Mouse (Mus musculus) macrophage (primary cell): ENCODE data around the gene Cdh4. TPM values are rescaled to one million over a fixed set of nuclear protein-coding genes. Genes with fewer than 3 reads are reported as not detected.

ENCODE experiments used
- H3K27ac ChIP-seq: fragments of 350-480 bp; formaldehyde crosslinking; 2 replicates; pipeline ENCODE4 v1.9.0; 2021
- H3K36me3 ChIP-seq: fragments of 350-480 bp; formaldehyde crosslinking; 2 replicates; pipeline ENCODE4 v1.9.0; 2021; ENCODE audit errors: inconsistent target
- H3K4me3 ChIP-seq: fragments of 350-480 bp; formaldehyde crosslinking; 2 replicates; pipeline ENCODE4 v1.9.0; 2021; ENCODE audit errors: inconsistent target
- H3K79me2 ChIP-seq: fragments of 350-480 bp; formaldehyde crosslinking; 2 replicates; pipeline ENCODE4 v1.9.0; 2021; ENCODE audit errors: inconsistent target
- WGBS: methylation state at CpG from one replicate; pipeline ENCODE4 v1.1.7; 2026; ENCODE audit warnings: inconsistent platforms; ENCODE audit not compliant: missing documents; 5-methylcytosine and 5-hydroxymethylcytosine counted together
- polyA plus RNA-seq: library from polyadenylated mRNA; stranded (reverse); fragments of 250-400 nt; gene quantifications from 3 replicates; pipeline ENCODE4 v1.2.4, GENCODE M21; 2018; ENCODE audit warnings: inconsistent platforms
- total RNA-seq, 78 experiments: library from RNA; depleted of rRNA; stranded (reverse); fragments of 250-400 nt; gene quantifications; 1 replicate in 9 of 78; 2 replicates in 24 of 78; 3 replicates in 43 of 78; 4 replicates in 2 of 78; pipeline ENCODE4 v1.2.4; 2018; ENCODE audit warnings: inconsistent platforms in 56 of 78

The Cdh4 gene
- 1 to 10 TPM in 1 of 26 experiments, not detected in 25; 1.1 TPM for total RNA-seq (2018; cell fraction: chromatin; rRNA removed)
- total RNA-seq (2018; cell fraction: cytosol; rRNA removed): under 1 TPM in 10 of 26 experiments, not detected in 16; 0.03 to 0.13 (median 0.04) TPM
- under 1 TPM in 1 of 26 experiments, not detected in 25; 0.06 TPM for total RNA-seq (2018; cell fraction: nucleus; rRNA removed)
- polyA plus RNA-seq: not detected in 3 replicates

- WGBS: under 1% methylated on average over 36 of the region's 40 CpGs
- Histone ChIP-seq H3K79me2 (no peaks in the 10 kb centered on the region), H3K27ac (no peak within 1 kb of the TSS), H3K36me3 (no peaks in the 10 kb centered on the region), H3K4me3 (no peak within 1 kb of the TSS)
Observed at GRCm38 (mm10) chr2:179442191-179442540, at the start of gene Cdh4. Gene Cdh4 (plus strand): TSS chr2:179442431.

GRCm38 (mm10) chr2:179395442-179395841, 46.8 kb upstream of the Cdh4 start:
- no peak overlapping the region for H3K4me3 ChIP-seq
- no peaks in the 10 kb centered on the region for H3K79me2 ChIP-seq
- H3K36me3 ChIP-seq: no peaks in the 10 kb centered on the region
- no peak overlapping the region for H3K27ac ChIP-seq
- 83% methylated on average over 5 of the region's 5 CpGs for WGBS

- WGBS: 94% methylated on average over 14 of the region's 14 CpGs
- no peaks in the 10 kb centered on the region for H3K79me2 ChIP-seq
- H3K36me3 ChIP-seq: no peaks in the 10 kb centered on the region
- no peak overlapping the region for H3K27ac ChIP-seq
- no peak overlapping the region for H3K4me3 ChIP-seq
Observed at GRCm38 (mm10) chr2:179399645-179400249, 42.5 kb upstream of the Cdh4 start.

GRCm38 (mm10) chr2:179410866-179411561, 31.2 kb upstream of the Cdh4 start:
- H3K36me3 ChIP-seq: no peaks in the 10 kb centered on the region
- H3K27ac ChIP-seq: no peak overlapping the region
- no peaks in the 10 kb centered on the region for H3K79me2 ChIP-seq
- H3K4me3 ChIP-seq: no peak overlapping the region
- 65% methylated on average over 8 of the region's 8 CpGs for WGBS

- Histone ChIP-seq H3K4me3 (no peak overlapping the region), H3K36me3 (no peaks in the 10 kb centered on the region), H3K79me2 (no peaks in the 10 kb centered on the region), H3K27ac (no peak overlapping the region)
- 78% methylated on average over 2 of the region's 2 CpGs for WGBS
Observed at GRCm38 (mm10) chr2:179412966-179413365, 29.3 kb upstream of the Cdh4 start.

- Histone ChIP-seq H3K27ac (no peak overlapping the region), H3K79me2 (no peaks in the 10 kb centered on the region), H3K36me3 (no peaks in the 10 kb centered on the region), H3K4me3 (no peak overlapping the region)
- 89% methylated on average over 9 of the region's 11 CpGs for WGBS
Observed at GRCm38 (mm10) chr2:179414253-179414652, 28.0 kb upstream of the Cdh4 start.

- no peaks in the 10 kb centered on the region for H3K36me3 ChIP-seq
- H3K4me3 ChIP-seq: no peak overlapping the region
- WGBS: 87% methylated on average over 9 of the region's 9 CpGs
- H3K27ac ChIP-seq: no peak overlapping the region
- H3K79me2 ChIP-seq: no peaks in the 10 kb centered on the region
Observed at GRCm38 (mm10) chr2:179414704-179415103, 27.5 kb upstream of the Cdh4 start.

GRCm38 (mm10) chr2:179415892-179416403, 26.3 kb upstream of the Cdh4 start:
- H3K79me2 ChIP-seq: no peaks in the 10 kb centered on the region
- WGBS: 67% methylated on average over 8 of the region's 8 CpGs
- H3K27ac ChIP-seq: no peak overlapping the region
- H3K4me3 ChIP-seq: no peak overlapping the region
- H3K36me3 ChIP-seq: no peaks in the 10 kb centered on the region

GRCm38 (mm10) chr2:179416587-179417227, 25.5 kb upstream of the Cdh4 start:
- Histone ChIP-seq H3K36me3 (no peaks in the 10 kb centered on the region), H3K27ac (no peak overlapping the region), H3K4me3 (no peak overlapping the region), H3K79me2 (no peaks in the 10 kb centered on the region)
- 81% methylated on average over 16 of the region's 16 CpGs for WGBS

GRCm38 (mm10) chr2:179425602-179426001, 16.6 kb upstream of the Cdh4 start:
- WGBS: 55% methylated on average over 3 of the region's 3 CpGs
- Histone ChIP-seq H3K27ac (no peak overlapping the region), H3K36me3 (no peaks in the 10 kb centered on the region), H3K79me2 (no peaks in the 10 kb centered on the region), H3K4me3 (no peak overlapping the region)

- WGBS: 80% methylated on average over 3 of the region's 3 CpGs
- H3K4me3 ChIP-seq: no peak overlapping the region
- no peaks in the 10 kb centered on the region for H3K79me2 ChIP-seq
- H3K36me3 ChIP-seq: no peaks in the 10 kb centered on the region
- no peak overlapping the region for H3K27ac ChIP-seq
Observed at GRCm38 (mm10) chr2:179428889-179429288, 13.3 kb upstream of the Cdh4 start.

GRCm38 (mm10) chr2:179440161-179440560, 2.1 kb upstream of the Cdh4 start:
- H3K27ac ChIP-seq: no peak overlapping the region
- H3K79me2 ChIP-seq: no peaks in the 10 kb centered on the region
- 38% methylated on average over 9 of the region's 9 CpGs for WGBS
- no peaks in the 10 kb centered on the region for H3K36me3 ChIP-seq
- no peak overlapping the region for H3K4me3 ChIP-seq

- no peak overlapping the region for H3K27ac ChIP-seq
- H3K79me2 ChIP-seq: no peaks in the 10 kb centered on the region
- H3K36me3 ChIP-seq: no peaks in the 10 kb centered on the region
- H3K4me3 ChIP-seq: no peak overlapping the region
- 74% methylated on average over 3 of the region's 3 CpGs for WGBS
Observed at GRCm38 (mm10) chr2:179441086-179441485, 1.1 kb upstream of the Cdh4 start.

- 12% methylated on average over 8 of the region's 8 CpGs for WGBS
- Histone ChIP-seq H3K27ac (no peak overlapping the region), H3K36me3 (no peaks in the 10 kb centered on the region), H3K79me2 (no peaks in the 10 kb centered on the region), H3K4me3 (no peak overlapping the region)
Observed at GRCm38 (mm10) chr2:179441717-179442116, 514 bp upstream of the Cdh4 start.
